Mouse (Mus musculus) heart, adult 11 months (tissue): Measurements from ENCODE around the gene Lsm14a.
"Not testable (repeated sequence)": the region's sequence is repeated elsewhere in the genome, so short reads cannot be mapped to it uniquely, and the experiment has no call there.

Source experiments
- DNase-seq: peaks from one replicate; pipeline ENCODE4 v3.0.0; 2022

Gene Lsm14a

DNA sequence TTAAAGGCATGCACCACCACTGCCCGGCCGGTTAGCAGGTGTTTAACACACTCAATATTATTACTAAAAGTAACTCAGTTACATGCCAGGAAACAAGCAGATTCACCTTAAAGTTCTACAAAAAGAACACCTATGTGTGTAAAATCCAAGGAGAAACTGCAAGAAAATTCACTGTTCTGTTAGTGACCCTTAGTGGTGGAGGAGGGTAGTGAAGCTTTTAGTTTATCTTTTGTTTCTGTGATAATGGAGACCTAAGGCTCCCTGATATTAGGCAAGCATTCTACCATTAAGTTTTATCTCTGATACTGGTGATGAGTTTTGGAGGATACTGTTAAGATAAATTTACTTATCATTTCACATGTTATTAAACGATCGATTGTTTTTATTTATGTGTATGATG is 37.5 kb downstream of the Lsm14a start:
- DNase-seq = peak; percentile 8

DNA sequence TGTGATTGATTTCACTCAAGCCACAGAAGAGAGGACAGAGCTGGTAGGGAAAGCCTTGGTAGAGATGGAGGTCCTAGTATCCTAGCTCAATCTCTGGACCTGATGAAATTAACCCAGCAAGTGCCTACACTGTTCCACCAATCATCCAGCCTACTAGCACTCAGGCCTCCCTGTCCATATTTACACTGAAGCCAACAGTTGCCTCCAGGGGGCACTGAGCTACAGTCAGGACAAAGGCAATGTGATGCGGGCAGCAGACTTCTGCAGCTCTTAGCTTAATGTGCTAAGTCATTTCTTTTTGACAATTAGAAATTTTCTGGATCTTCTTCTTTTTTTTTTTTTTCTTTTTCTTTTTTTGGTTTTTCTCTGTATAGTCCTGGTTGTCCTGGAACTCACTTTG is 41.1 kb downstream of the Lsm14a start:
- peak; percentile 41 for DNase-seq

DNA sequence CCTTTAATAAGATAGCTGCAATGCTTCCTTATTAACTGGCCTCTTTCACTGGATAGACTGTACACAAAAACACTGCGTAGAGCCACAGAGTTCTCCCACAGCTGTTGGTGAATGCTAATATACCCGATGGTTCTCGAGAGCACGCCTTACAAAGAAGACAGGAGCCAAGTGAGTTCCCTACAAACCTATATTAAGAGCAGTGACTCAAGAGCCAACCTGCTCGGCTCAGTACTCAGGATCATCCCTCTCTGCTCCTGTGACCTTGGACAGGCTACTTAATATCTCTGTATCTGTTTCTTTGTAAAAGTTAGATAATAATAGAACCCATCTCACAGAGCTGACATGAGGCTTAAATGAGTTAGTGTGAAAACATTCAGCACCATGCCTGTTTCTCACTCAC is 42.9 kb downstream of the Lsm14a start:
- peak; percentile 33 for DNase-seq

DNA sequence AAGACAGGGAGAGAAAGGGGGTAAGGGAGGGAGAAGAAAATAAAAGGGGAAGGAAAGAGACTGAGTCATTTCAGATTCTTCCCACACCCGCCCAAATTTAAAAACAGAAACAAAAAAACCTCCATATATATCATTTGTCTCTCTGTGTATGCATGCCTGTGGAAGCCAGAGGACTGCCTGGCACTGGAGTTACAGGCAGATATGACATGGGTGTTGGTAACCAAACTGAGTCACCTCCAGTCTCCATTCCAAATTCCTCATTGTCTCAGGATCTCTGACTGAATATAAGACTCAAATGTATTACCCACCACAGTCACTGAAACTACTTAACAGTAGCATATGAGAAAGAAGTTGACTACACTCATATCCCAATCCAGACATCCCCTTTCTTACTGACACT is 45.1 kb downstream of the Lsm14a start:
- DNase-seq = peak; percentile 43

DNA sequence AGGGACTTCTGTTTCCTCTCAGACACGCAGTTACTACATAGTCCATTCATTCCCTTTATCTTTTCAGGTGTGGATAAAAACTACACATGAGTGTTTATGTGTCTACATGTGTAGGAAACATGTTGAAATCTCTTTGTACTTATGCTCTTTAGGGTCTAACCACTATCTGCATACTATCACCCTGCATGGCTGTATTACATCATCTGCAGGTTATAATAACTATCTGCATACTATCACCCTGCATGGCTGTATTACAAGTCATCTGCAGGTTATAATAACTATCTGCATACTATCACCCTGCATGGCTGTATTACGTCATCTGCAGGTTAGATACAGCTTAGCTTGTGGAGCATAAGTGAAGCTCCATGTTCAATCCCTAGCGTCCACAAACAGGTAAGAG is 46.1 kb downstream of the Lsm14a start:
- no peak for DNase-seq

DNA sequence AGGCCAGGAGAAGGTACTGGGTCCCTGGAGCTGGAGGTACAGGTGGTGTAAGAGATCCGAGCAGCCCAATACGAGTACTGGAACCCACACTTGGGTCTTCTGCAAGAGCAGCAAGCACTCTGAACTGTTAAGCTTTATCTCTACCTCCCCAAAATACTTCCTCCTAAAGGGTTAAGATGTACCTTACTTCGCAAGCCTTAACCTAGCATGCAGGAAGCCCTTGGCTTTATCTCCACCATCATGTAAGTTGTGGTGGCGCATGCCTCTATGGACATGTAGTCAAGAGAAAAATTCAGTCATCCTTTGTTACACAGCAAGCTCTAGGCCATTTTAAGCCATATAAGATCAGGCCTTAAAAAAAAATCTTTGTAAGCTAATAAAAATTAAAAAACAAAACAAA is 46.6 kb downstream of the Lsm14a start:
- peak; percentile 35 for DNase-seq

GRCm38 (mm10) chr7:34342040-34342793 is 50.9 kb downstream of the Lsm14a start:
- peak; percentile 94 for DNase-seq

GRCm38 (mm10) chr7:34340841-34341240 is 52.3 kb downstream of the Lsm14a start:
- peak; percentile 88 for DNase-seq

- no peak for DNase-seq
Measured at GRCm38 (mm10) chr7:34339164-34339489, 54.0 kb downstream of the Lsm14a start.

- no peak for DNase-seq
Measured at GRCm38 (mm10) chr7:34338445-34339163, 54.5 kb downstream of the Lsm14a start.

GRCm38 (mm10) chr7:34337268-34337667 is 55.8 kb downstream of the Lsm14a start:
- no peak for DNase-seq

GRCm38 (mm10) chr7:34336545-34336944 is 56.6 kb downstream of the Lsm14a start:
- DNase-seq = not testable (repeated sequence)

GRCm38 (mm10) chr7:34327493-34327892 is 65.6 kb downstream of the Lsm14a start:
- DNase-seq = no peak

DNA sequence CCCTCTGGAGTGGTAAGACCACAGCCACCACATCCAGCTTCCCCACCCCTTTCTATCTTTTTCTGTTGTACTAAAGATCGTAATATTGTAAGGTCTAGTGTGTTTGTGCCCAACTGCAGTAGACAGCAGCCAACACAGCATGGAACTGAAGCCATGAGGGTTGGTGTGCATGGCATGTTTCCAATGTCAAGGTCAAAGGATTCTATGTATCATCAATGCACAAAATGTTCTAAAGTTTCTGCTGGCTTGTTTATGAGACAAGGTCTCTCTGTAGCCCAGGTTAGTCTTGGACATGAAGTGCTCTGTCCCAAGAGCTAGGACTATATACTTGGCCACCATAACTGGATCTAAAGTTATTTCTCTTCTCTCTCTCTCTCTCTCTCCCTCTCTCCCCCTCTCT is 68.3 kb downstream of the Lsm14a start:
- DNase-seq = no peak

DNA sequence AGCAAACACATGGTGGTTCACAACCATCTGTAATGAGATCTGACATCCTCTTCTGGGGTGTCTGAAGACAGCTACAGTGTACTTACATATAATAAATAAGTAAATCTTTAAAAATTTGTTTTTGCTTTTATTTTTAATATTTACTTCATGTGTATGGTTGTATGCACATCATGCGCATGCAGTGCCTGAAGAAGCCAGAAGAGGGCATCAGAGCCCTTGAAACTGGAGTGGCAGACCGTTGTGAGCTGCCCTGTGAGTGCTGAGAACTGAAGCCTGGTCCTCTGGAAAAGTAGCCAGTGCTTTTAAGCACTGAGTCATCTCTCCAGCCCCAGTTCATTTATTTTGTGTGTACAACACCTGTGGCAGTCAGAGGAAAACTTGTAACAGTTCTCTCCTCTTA is 69.1 kb downstream of the Lsm14a start:
- no peak for DNase-seq

GRCm38 (mm10) chr7:34323351-34323750 is 69.8 kb downstream of the Lsm14a start:
- peak; percentile 98 for DNase-seq

DNA sequence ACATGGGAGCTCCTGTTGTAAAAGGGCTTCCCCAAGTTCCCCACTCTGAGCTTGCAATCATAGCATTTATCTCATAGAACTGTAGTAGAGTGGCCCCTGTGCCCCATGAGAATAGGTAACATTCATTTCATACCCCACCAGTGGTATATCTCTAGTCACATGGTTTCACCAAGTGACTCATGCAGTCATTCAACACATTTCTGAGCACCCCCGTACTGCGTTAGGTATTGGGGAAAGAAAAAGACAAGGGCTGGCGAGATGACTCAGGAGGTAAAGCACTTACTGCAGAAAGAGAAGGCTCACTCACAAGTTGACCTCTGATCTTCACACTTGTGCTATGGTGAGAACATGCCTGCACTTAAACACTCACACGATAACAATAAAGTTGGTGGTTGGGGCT is 71.2 kb downstream of the Lsm14a start:
- peak; percentile 89 for DNase-seq

GRCm38 (mm10) chr7:34321119-34321518 is 72.0 kb downstream of the Lsm14a start:
- DNase-seq = peak; percentile 88

DNA sequence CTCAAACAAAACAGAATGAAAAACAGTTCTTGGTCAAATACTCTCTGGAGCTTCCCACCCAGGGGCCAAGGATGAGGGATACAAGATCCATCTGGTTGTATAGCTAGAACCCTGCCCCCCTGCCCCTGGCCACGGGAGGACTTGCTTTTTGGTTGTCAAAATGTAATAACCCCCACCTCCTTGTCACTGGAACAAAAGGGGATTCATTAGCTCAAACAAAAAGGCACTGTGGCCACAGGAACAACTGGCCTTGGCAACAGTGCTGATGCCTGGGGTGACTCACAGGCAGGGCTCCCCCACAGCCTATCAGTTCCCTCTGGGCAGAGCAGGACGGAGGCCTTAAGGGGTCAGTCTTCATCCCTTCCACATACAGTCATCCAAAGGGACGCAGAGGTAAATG is 73.2 kb downstream of the Lsm14a start:
- DNase-seq = peak; percentile 97

- DNase-seq = peak; percentile 96
Measured at GRCm38 (mm10) chr7:34319123-34319522, 74.0 kb downstream of the Lsm14a start.

DNA sequence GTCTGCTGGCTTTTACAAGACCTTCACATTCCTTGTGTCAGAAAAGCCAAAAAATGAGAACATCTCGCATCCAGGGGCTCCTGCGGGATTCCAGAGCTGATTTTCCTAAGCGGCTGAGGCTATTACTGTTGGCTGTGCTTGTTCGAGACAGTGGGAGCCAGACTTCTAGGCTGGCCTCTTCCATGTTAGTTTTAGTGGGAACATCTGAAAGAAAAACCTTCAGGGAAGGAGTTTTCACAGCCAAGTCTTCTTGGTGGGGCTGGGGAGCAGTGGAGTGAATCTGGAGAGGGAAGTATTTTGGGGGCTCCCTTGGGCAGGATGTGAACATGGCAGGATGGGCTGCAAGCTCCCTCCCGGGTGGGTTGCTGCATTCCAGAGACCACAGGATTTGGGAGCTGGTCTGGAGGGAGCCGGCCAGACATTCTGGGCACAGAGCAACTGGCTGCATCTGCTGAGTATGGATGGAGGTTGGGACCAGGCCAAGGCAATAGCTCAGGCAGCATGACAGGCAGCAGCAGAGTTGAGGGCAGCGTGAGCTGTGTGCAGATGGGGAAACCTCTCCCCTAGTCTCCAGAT is 75.1 kb downstream of the Lsm14a start:
- DNase-seq = peak; percentile 98

DNA sequence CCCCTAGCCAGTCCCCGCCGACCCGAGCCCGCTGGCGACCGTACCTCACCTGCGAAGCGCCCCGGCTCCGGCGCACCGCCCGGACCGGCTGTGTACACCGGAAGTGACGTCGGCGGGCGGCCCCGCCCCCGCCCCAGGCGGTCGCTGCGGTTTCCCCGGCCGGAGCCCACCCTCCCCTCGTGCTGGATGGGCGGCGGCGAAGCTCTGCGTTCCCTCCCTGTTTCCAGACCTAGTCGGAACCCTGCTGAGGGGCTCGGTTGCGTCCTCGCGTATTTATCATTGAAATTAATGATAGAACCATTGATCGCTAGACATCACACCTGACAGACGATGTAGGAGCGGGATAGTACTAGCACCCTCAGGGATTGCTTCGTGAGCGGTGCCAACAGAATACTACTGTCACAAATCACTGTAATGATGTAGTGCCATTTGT is 79.7 kb downstream of the Lsm14a start, which contains the start of gene 4931406P16Rik:
4931406P16Rik (minus strand) TSS at position 109 of the 433 bp plus-strand sequence.
- DNase-seq = peak; percentile 99

DNA sequence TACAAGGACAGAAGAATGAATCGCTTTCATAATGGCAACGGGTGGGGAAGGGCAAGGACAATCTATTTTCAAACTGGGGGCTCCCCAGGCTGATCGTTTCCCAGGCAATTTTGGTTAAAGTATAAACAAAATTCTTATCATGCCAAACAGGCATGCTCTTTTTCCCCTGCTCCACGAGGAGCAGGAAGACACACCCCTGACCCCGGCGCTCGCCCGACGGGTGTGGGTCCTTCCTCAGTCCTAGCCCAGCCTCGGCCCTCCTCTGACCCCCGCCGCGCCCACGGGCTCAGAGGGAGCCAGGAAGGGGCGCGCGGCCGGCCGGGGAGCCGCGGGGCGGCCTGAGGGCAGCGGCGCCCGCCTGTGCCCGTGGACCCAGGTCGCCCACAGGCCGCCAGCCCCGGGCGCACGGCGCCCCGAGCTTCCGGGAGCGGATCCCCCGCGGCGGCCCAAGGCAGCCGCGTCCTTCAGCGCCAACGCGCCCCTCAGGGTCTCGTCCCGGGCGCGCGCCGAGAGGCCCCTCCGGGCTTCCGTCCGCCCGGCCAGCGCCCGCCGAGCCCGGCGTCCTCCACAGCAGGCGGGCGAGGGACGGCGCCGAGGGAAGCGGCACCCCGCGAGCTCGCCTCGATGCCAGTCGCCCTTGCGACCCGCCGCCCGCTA is 80.2 kb downstream of the Lsm14a start:
- peak; percentile 99 for DNase-seq
